Mouse (Mus musculus) heart, postnatal 36 days (tissue): ENCODE results near the gene Cuedc1. TPM values are rescaled to one million over a fixed set of nuclear protein-coding genes. Genes with fewer than 3 reads are reported as not detected.

Source experiments
- DNase-seq, 2 experiments: peaks; one replicate each; pipeline ENCODE4 v3.0.0; 2021 to 2022
- intact Hi-C: fragments of 180-260 bp; cut with DNase I; formaldehyde crosslinking; loops from one replicate; pipeline ENCODE4 v1.15.1; 2025
- total RNA-seq, 2 experiments: library from RNA; stranded (reverse); gene quantifications; 2 replicates each; pipeline ENCODE4 v1.2.3; 2021

Cuedc1 gene
- total RNA-seq, 2 experiments from 2014 or later: 47.9 to 54.2 TPM

DNA sequence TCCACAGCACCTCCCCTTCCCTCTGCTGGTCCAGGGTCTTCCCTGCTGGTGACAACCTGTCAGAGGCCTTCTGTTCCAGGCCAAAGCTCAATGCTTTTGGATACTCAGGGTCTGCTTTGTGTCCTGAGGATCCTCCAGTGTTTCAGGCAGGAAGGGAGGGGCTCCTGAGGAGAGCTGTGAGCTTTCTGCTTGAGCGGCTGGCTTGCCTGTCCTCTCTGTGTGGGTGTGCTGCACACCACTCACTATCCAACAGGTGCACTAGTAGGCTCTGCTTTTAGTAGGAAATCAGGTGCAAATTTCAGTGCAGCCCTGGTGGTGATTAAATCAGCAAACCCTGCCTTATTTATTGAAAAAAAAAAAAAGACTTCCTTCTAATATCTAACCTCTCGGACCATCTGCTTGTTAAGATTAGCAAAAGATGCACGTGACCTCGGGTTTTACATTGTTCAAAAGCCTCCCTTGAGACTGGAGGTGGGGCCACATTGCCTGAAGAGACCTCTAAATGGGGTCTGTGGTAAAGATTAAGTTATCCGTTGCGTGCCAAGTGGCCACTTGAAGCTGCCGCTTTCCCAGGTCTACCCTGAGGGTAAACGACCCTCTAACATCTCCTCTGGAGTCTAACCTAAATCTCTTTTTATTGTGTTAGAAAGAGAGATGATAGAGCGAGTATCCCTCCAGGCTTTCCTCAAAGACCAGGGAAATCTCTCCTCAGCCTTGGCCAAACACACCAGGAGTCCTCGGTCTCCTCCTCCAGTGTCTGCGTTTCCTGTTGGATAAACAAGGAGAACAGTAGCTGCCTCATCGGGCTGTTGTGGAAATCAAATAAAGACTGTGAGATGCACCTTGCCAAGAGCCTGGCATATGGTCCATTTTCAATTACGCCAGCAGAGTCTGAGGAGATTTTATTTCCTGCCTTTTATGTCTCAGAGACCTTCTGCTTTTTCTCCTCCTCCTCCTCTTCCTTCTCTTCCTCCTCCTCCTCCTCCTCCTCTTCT, 42.5 kb downstream of the Cuedc1 start:
- no peak for DNase-seq
- intact Hi-C loops: no loop called here

DNA sequence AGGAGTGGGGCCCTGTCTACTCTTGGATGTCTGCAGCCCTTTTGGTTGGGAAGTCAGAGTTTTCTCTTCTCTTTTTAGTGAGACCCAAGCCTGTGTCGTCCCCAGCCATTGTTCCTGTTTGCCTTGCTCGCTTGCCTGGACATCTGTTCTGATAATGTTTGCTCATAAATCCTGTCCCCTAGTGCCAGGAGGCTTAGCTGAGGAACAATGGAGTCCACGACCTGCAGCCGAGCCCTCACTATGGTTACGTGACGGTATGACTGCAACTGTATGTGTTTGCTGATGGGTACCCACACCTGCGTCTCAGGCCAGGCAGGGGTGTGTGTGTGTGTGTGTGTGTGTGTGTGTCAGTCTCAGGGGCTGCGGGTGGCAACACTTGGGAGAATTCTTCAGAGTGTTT, 44.5 kb downstream of the Cuedc1 start:
- DNase-seq: no peak
- intact Hi-C loops: no loop called here

DNA sequence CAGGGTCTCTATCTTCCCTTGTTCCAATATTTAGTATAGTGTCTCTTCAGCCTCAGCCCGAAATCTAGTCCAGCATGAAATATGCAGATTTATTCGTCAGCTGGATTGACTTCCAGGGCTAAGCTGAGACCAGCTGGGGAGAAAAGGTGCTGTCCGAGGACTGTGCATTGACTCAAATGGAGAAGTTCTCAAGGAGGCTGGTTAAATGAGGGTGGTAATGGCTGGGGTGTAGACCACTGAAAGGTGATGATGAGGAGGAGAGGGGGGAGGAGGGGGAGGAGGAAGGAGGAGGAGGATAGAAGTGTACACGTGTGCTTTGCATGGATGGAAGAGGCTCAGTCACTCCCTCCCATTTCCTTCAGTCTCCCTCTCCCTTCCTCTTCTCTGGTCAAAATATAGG, 46.2 kb downstream of the Cuedc1 start:
- DNase-seq: no peak
- intact Hi-C loops: no loop called here

DNA sequence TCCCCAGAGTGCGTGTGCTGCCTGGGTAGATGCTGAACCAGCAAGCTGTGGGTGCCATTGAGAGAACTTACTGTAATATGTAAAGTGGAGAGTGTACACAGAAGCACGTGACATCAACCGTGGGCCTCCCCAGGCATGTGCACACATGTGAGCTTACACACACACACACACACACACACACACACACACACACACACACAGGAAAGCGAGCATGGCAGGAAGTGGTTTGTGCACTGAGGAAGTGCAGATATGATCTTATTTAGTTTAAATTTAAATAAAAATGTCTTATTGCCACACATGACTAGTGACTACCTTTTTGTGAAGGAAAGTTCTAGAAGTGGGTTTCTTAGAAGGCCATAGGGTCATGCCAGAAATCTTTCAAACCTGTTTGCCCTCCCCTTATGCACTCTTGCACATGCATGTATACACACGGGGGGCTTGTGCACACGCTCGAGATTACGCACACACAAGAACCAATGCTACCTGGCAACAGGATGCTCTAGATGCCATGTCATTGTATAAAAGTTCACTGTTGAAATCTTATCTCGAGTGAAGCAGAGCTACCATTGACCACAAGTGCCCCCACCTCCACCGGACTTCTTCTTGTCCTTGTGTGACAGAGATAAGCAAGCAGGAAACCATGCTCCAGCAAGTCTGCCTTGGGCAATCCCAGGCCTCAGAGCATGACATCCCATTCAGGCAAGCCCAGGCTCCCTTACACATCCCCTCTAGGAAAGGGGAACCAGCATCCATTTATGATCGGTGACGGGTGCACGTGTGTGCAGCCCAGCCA, 47.6 kb downstream of the Cuedc1 start:
- intact Hi-C loops: no loop called here
- DNase-seq: no peak

DNA sequence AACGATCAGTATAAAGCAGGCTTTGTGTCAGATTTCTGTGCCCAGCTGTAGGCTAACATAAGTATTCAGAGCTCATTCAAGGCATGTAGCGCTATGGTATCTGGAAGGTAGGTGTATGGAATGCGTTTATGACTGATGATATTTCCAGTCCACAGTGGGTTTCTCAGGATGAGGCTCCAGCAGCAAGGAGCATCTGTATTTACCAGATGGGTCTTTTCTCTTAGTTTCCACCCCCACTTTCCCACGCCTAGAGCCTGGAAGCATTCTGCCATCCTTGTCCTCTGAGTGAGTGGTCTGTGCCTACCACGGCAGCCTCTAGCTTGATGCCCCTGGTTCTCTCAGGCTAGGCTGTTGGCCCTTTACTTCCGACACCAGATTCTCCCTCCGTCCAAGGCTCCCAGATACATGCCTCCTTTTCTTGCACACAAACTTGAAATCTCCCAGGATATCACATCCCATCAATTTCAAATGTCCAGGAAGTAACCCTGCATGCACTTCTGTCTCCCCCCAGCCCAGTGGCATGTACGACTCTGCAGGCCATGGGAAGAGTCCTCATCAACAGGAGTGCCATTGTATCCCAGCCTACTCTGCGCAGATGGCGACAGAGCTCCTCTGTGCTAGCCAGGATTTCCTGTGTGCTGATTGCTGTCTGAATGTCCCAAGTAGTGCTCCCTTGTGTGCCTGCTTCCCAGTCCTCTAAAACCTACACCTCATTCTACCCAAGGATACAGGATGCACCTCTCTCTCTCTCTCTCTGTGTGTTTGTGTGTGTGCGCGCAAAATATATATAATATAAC, 48.6 kb downstream of the Cuedc1 start:
- no peak for DNase-seq
- intact Hi-C loops: no loop called here

DNA sequence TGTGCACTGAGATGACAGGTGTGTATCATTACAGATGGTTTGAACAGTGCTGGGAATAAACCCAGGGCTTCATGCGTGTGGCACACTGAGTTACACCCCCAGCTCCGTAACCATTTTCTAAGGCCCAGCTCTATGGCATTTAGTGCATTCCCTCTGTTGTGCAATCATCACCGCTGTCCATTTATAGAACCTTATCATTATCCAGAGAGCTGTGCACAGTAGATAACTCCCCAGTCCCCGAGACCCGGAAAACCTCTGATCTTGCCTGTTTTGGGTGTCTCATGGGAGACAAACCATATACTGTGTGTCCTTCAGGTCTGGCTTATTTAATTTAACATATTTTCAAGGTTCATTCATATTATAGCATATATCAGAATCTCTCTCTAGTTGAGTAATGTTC, 49.5 kb downstream of the Cuedc1 start:
- DNase-seq: no peak
- intact Hi-C loops: no loop called here

DNA sequence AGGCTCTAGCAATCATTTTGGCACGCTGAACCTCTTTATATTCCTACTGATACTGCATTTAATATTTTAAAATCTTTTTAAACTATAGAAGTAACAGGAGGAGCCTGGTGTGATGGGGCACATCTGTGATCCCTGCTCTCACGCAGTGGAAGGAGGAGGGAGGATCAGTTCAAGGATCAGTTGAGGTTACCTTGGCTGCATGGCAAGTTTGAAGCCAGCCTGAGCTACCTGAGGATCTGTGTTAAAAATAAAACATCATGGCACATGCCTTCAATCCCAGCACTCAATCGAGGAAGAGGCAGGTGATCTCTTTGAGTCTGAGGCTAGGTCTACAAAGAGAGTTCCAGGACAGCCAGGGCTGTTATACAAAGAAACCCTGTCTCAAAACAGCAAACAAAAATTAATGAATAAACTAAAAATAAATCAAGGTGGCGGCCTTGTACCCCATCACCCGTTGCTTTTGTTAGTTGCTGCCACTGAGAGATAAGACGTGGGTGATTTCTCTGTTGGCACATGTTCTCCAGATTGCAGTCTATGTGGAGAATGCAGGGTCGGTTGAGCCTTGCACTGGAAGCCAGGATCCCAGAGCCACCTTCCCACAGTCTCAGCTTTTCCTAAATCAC, 50.3 kb downstream of the Cuedc1 start:
- no peak for DNase-seq
- intact Hi-C loops: no loop called here

DNA sequence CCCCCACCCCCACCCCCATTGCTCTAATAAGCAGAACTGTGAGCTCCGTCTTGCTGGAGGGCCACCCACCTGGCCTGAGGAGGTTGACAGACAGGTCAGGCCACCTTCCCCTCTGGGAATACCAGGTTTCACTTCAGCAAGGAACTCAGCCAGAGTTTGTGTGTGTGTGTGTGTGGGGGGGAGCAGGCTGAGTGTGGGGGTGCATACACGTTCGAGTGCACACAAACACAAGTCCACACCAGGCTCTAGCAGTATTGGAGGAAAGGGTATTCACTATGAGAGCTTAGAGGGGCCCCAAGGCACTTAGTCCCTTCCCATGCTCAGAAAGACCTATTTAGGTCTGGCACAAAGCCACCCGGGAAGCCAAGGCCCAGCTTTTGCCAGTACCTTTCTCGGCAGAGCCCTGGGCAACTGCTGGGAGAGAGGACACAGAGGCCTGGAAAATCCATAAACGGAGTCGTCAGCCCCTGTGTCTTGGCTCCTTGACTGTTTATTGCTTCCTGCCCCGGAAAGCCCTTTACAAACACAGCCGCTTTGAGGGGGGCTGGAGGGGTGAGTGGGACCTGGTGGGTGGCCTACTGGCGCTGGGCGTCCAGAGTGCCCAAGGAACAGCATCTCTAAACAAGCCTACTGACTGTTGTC, 50.9 kb downstream of the Cuedc1 start:
- intact Hi-C loops: no loop called here
- peak; percentile 64 to 69 for DNase-seq

DNA sequence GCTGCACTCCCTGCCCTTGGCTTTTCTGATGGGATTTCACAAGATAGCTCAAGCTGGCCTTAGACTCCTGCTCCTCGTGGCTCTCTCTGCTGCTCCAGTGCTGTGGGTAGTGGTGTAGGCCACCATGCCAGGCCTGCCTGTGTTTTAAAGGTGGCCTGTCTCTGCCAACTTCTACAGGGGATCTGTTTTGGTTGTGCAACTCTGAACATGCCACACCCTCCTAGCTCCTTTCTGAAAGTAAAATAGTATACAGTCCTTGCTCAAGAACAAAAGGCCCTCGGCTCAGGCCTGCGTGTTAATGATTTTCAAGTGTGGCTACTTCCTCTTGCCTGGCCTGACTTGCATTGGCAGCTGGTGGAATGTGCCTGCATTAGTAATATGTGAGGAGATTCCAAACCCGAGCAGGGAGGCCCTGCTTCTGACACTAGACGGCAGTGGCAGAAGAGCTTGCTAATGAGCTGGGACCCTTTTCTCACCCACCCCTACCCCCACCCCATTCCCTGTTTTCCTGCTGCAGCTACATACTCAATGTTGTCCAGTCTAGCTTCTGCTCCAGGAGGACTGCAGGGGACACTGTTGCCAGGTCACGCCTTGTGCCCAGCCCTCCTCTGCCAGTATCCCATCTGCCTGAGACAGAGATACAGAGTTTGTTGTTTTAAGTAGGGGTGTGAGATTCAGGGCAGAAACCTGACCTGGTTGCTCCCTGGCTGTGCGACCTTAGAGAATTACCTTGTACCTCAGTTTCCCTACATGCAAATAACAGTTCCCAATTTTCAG, 53.7 kb downstream of the Cuedc1 start:
- intact Hi-C loops: loop anchor here (2.0 kb wide), 1 partner anchor 19 kb away; no protein-coding TSS in a partner anchor

DNA sequence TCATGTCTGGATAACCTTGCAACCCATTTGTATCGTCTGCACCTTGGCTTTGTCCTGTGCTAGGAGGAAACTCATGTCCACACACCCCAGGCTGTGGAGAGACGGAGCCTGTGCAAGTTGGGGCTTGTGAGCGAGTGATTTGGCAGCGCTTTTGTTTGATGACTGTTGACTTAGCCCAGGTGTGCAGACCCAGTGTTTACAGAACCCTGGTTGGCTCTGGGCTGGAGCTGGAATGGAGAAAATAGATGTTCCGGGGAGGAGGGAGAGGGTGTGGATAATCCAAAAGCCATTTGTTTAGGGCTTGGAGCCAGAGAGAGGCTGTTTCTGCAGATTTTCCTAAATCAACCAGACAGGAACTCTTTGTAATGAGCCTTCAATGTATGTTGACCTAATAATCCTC, 56.0 kb downstream of the Cuedc1 start:
- intact Hi-C loops: no loop called here
- no peak for DNase-seq

More for the DNA sequence above, 53.7 kb downstream of the Cuedc1 start:
- peak in 1 of 2 experiments; percentile 67 for DNase-seq

DNA sequence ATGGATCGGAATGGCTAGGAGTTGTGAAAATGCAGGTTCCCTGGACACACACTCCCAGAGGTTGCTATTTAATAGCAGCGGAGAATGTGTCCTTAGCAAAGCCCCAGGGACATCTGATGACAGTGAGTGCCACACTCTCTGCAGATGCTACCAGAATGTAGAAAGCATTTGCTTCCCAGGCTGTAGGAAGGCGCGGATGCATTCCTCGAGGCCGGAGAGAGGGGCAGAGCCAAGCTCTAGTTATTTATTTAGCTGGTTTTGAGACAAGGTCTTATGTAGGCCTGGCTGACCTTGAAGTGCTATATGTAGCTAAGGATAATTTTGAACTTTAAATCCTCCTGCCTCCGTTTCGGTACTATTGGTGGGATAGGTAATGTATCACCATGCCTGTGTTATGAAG, 56.6 kb downstream of the Cuedc1 start:
- intact Hi-C loops: no loop called here
- DNase-seq: no peak

DNA sequence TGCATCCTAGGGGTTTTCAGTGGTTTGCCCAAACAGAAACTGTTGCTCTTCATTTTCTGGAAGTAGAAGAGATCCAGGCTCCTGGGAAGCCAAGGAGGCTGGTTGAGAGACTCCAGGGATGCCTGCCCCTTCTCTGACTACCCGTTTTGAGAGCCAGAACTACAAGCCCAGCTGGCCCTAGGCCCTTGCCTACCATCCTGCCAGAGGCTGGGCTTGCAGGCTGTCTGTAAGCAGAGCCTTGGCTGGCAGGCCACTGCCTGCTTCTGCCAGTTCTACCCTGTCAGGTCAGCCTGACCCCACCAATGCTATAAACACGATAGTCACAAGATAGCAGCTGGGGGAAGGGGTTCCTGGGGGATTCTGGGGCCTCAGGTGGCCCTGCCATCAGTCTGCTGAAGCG, 57.6 kb downstream of the Cuedc1 start:
- intact Hi-C loops: no loop called here
- peak; percentile 52 to 65 for DNase-seq

DNA sequence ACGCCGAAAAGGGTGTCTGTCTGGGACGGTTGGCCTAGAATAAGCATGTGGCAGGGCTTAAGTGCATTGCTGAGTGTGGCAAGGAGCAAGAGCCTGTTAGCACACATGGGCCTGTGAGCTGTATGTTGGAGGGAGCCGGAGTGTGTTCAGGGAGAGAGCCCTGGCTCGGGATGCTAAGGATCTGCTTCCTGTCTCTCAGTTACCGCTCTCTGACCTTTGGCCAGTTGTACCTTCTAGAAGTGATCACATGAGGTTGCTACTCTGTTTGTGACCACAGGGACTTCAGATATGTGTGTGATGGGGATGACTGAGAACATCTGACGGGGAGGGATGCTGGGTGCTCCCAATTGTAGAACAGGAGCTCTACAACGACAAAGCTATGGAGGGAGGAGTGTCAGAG, 58.1 kb downstream of the Cuedc1 start:
- intact Hi-C loops: no loop called here

DNA sequence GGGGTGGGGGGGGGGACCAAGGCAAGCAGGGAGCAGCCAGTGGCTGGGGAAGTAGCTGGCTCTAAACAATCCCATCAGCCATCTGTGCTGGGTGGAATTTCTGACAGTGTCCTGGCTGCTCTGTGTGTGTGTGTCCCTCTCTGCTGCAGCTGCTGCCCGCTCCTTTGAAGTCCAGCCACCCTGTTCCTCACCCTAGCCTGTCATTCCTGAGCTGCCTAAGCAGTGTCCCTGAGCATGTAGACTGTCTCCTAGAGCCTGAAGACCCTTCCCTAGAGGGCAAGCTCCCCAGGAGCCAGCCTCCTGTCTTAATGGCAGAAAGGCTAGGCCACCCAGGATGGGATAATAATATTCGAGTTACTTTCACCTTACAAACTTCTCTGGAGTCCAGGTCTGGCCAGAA, 58.5 kb downstream of the Cuedc1 start:
- intact Hi-C loops: no loop called here
- no peak for DNase-seq

More for the DNA sequence above, 58.1 kb downstream of the Cuedc1 start:
- peak in 1 of 2 experiments; percentile 57 for DNase-seq

DNA sequence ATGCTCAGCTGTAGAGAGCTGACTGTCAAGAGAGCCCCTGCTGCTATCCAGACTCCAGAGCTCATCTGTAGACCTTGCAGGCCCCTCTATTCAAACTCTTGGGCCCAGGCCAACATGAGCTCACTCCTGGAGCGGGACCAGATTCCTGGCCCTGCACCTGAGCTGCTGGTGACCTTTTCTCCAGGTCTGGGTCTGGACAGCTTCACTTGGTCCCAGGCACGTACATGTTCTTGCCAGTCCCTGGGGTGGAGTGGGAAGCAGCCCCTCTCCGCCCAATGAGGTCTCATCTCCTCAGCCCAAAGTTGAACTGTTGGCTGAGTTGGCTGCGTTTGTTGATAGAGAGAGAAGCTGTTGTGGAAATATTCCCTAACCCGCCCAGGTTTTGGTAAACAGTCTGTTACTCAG, 61.0 kb downstream of the Cuedc1 start:
- intact Hi-C loops: no loop called here
- peak; percentile 74 to 85 for DNase-seq

DNA sequence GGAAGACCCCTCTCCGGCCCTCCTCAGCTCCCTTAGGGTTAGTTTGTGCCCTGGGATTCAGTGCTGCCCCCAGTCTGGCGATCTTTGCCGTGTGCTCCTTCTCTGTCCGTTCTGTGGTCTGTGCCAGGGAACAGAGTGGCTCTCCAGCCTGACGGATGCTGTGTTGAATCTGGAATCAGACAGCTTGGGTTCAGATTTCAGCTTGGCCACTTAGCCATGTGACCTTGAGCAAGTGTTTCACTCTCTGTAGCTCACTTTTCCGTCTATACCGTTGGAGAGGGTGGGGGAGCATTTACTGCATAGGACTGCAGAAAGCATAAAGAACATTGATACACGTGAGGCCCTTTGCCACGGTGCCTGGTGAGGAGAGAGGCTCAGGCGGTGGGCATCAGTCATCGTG, 61.5 kb downstream of the Cuedc1 start:
- intact Hi-C loops: no loop called here
- DNase-seq: peak; percentile 50 to 56

DNA sequence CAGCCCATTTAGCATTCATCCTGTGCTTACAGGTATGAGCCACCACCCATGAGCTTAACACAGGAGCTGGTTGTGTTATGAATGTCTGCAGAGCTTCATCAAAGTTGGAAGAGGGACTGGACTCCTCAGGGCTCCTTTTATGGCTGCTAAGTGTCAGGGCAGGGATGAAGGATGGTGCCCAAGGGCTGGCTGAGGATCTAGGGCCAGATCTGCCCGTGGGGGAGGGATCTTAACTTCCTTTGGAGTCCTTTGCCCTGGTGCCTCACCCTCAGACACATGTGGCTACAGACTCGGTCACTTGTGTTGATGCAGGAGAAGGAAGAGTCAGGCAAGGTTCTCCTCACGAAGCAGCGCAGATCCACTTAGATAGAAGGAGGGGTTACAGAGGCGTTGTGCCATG, 62.5 kb downstream of the Cuedc1 start:
- intact Hi-C loops: loop anchor here (2.0 to 5.0 kb wide), 2 partner anchors 37 to 42 kb away; no protein-coding TSS in a partner anchor

DNA sequence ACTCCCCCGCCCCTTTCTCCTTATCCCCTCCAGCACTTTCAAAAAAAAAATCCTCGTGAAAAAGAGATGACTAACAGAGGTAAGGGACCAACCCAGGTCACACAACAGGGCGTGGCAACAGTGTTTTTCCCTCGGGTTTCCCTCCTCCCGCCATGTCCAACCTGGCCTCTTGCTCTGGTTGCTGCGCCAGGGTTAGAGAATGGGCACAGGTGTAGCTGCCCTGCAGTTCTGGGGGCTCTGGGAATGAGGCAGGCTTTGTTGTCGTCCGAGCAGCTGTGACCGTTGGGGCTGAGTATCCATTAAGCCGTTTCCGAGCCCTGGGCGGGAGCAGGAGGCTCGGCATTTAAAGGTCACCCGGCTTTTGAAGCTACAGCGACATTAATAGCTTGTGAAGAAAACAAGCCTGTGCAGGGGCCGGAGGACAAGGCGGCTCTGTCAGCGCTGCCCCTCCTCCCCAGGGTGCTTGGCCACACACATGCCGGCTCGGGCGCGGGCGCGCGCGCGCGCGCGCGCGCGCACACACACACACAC, 63.3 kb downstream of the Cuedc1 start:
- peak; percentile 68 to 75 for DNase-seq
- intact Hi-C loops: loop anchor here (2.0 to 5.0 kb wide), 2 partner anchors 36 to 42 kb away; no protein-coding TSS in a partner anchor

More for the DNA sequence above, 62.5 kb downstream of the Cuedc1 start:
- DNase-seq: no peak
